Mouse (Mus musculus) cerebellum, adult 9-10 months (tissue): ENCODE measurements around the gene Tubg1.
"Not testable (repeated sequence)": the region's sequence is repeated elsewhere in the genome, so short reads cannot be mapped to it uniquely, and the experiment has no call there.

Source experiments
- DNase-seq: peaks from one replicate; pipeline ENCODE4 v3.0.0; 2022

Gene Tubg1

GRCm38 (mm10) chr11:101103011-101103410, 16.7 kb upstream of the Tubg1 start:
- no peak for DNase-seq

GRCm38 (mm10) chr11:101109351-101109750, 10.4 kb upstream of the Tubg1 start:
- no peak for DNase-seq

- no peak for DNase-seq
These were observed 9.0 kb upstream of the Tubg1 start for GRCm38 (mm10) chr11:101110708-101111107.

- no peak for DNase-seq
These were observed 8.6 kb upstream of the Tubg1 start for GRCm38 (mm10) chr11:101111178-101111577.

- no peak for DNase-seq
These were observed 7.6 kb upstream of the Tubg1 start for GRCm38 (mm10) chr11:101112186-101112585.

- DNase-seq: no peak
These were observed 4.2 kb upstream of the Tubg1 start for GRCm38 (mm10) chr11:101115564-101115963.

- no peak for DNase-seq
These were observed 1.6 kb upstream of the Tubg1 start for GRCm38 (mm10) chr11:101118105-101118504.

GRCm38 (mm10) chr11:101119131-101119760, 492 bp upstream of the Tubg1 start:
- DNase-seq: no peak

- no peak for DNase-seq
These were observed 929 bp downstream of the Tubg1 start for GRCm38 (mm10) chr11:101120545-101121188.

GRCm38 (mm10) chr11:101124494-101124893, 4.8 kb downstream of the Tubg1 start:
- not testable (repeated sequence) for DNase-seq

- not testable (repeated sequence) for DNase-seq
These were observed 5.3 kb downstream of the Tubg1 start for GRCm38 (mm10) chr11:101125008-101125407.

- no peak for DNase-seq
These were observed 7.3 kb downstream of the Tubg1 start for GRCm38 (mm10) chr11:101127075-101127474.

GRCm38 (mm10) chr11:101128996-101129577, 9.3 kb downstream of the Tubg1 start:
- DNase-seq: peak; percentile 90

- no peak for DNase-seq
These were observed 10.5 kb downstream of the Tubg1 start for GRCm38 (mm10) chr11:101130056-101130756.

- peak; percentile 84 for DNase-seq
These were observed 11.4 kb downstream of the Tubg1 start for GRCm38 (mm10) chr11:101131187-101131586.

GRCm38 (mm10) chr11:101131701-101132100, 12.0 kb downstream of the Tubg1 start:
- no peak for DNase-seq

- no peak for DNase-seq
These were observed 13.3 kb downstream of the Tubg1 start for GRCm38 (mm10) chr11:101133037-101133436.

GRCm38 (mm10) chr11:101134217-101134865, 14.6 kb downstream of the Tubg1 start:
- no peak for DNase-seq

GRCm38 (mm10) chr11:101137000-101137399, 17.3 kb downstream of the Tubg1 start:
- no peak for DNase-seq

- DNase-seq: no peak
These were observed 18.9 kb downstream of the Tubg1 start for GRCm38 (mm10) chr11:101138536-101139181.

GRCm38 (mm10) chr11:101140164-101140819, 20.6 kb downstream of the Tubg1 start:
- no peak for DNase-seq

GRCm38 (mm10) chr11:101141088-101141487, 21.4 kb downstream of the Tubg1 start:
- DNase-seq: no peak
